Mouse (Mus musculus): ENCODE results near the gene Tbx4. TPM values are rescaled to one million over a fixed set of nuclear protein-coding genes. Genes with fewer than 3 reads are reported as not detected.

The Tbx4 gene
- polyA plus RNA-seq, 1 experiment from 2014 or later = 0.21 TPM

GRCm38 (mm10) chr11:85929651-85930050 is 43.4 kb downstream of the Tbx4 start:
- ATAC-seq (replicated peaks; ENCODE audit: low FRiP score) = no peak
- H3K9me3 ChIP-seq (ENCODE audit: control insufficient read depth, low read length) = no peaks in the 10 kb centered on the region
- peaks cover 4% of the 10 kb centered on the region; the same call in 1 of the 2 replicates for H3K4me1 ChIP-seq (replicated peaks; ENCODE audit: control insufficient read depth, insufficient read depth, low read length)
- no peak overlapping the region for H3K27ac ChIP-seq (ENCODE audit: low read depth, low read length)
- no peak overlapping the region for H3K4me3 ChIP-seq (ENCODE audit: low read depth, low read length)
- no peak for DNase-seq (ENCODE audit: low spot score)
- no peak overlapping the region for H3K9ac ChIP-seq (ENCODE audit: low read length)
- peaks cover 26% of the 10 kb centered on the region for H3K27me3 ChIP-seq (ENCODE audit: control insufficient read depth, insufficient read depth, low read length)
- no peaks in the 10 kb centered on the region for H3K36me3 ChIP-seq (ENCODE audit: control insufficient read depth, insufficient read depth, low read length)
- 89% methylated on average over 6 of the region's 6 CpGs for WGBS
- H3K4me2 ChIP-seq (ENCODE audit: low read depth, low read length, severe bottlenecking) = no peak overlapping the region

DNA sequence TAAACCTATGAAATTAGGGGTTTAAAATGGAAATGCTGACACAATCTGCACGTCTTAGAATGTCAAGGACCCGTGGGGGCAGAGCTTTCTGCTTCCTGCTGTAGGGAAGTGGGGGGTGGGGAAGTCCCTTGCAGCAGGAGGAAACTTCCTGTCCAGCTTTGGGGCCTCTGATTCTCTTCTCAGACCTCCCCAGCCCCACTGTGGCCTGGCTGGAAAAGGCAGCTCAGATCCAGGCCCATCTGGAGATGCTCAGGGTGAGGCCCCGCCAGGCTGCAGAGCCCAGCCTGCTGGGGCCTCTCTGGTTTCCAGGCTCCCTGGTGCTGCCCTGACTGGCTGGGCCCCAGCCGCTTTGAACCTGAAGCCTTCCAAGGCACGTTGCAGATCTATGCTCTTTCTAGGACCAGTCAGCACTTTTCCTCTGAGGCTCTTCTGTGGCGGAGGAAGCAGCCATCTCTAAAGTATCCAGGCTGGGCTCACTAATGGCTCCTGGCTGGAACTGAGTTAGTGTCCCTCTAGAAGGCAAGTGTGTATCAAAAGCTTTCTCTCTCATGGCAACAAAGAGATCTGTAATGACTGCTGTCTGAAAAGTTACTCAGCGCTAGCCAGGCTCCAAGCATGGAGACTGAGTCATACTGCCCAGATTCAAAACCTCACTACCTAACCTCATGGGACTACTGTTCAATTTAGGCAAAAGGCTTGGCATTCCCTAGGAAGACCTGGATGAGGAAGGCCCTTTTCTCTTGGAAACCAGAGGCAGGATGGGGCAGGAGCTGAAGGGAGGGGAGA is 55.8 kb downstream of the Tbx4 start:
- 48% methylated on average over 7 of the region's 7 CpGs for WGBS
- H3K27ac ChIP-seq (ENCODE audit: low read depth, low read length) = no peak overlapping the region

DNA sequence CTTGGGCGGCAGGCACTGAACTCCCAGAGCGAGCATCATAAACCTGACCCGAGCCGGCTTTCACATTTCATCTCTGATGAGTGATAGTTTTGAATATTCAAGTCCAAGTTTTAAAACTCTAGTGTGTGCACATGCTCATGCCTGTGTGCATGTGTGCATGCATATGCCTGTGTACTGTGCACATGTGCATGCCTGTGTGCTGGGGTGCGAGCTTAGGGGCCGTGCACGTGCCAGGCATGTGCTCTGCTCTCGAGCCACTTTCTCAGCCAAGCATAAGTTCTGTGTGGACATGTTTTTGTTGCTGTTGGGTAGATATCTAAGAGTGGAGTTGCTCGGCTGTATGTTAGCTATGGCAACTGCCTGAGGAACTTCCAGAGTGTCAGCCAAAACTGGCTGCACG is 62.5 kb downstream of the Tbx4 start:
- Histone ChIP-seq H3K9ac (ENCODE audit: low read length) (no peak overlapping the region), H3K9me3 (ENCODE audit: control insufficient read depth, low read length) (no peaks in the 10 kb centered on the region), H3K27me3 (ENCODE audit: control insufficient read depth, insufficient read depth, low read length) (no peaks in the 10 kb centered on the region), H3K36me3 (ENCODE audit: control insufficient read depth, insufficient read depth, low read length) (no peaks in the 10 kb centered on the region), H3K27ac (ENCODE audit: low read depth, low read length) (no peak overlapping the region), H3K4me2 (ENCODE audit: low read depth, low read length, severe bottlenecking) (no peak overlapping the region), H3K4me3 (ENCODE audit: low read depth, low read length) (no peak overlapping the region), H3K4me1 (replicated peaks; ENCODE audit: control insufficient read depth, insufficient read depth, low read length) (no peaks in the 10 kb centered on the region)
- DNase-seq (ENCODE audit: low spot score) (no peak), ATAC-seq (replicated peaks; ENCODE audit: low FRiP score) (no peak)
- 90% methylated on average over 10 of the region's 10 CpGs for WGBS

More for the DNA sequence above, 55.8 kb downstream of the Tbx4 start:
- H3K4me3 ChIP-seq (ENCODE audit: low read depth, low read length) = no peak overlapping the region
- no peak for ATAC-seq (replicated peaks; ENCODE audit: low FRiP score)
- no peaks in the 10 kb centered on the region for H3K36me3 ChIP-seq (ENCODE audit: control insufficient read depth, insufficient read depth, low read length)
- no peak for DNase-seq (ENCODE audit: low spot score)
- H3K4me2 ChIP-seq (ENCODE audit: low read depth, low read length, severe bottlenecking) = no peak overlapping the region
- H3K9me3 ChIP-seq (ENCODE audit: control insufficient read depth, low read length) = no peaks in the 10 kb centered on the region
- no peak overlapping the region; the same call in 1 of the 2 replicates for H3K9ac ChIP-seq (ENCODE audit: low read length)
- H3K4me1 ChIP-seq (replicated peaks; ENCODE audit: control insufficient read depth, insufficient read depth, low read length) = no peaks in the 10 kb centered on the region
- H3K27me3 ChIP-seq (ENCODE audit: control insufficient read depth, insufficient read depth, low read length) = no peaks in the 10 kb centered on the region

DNA sequence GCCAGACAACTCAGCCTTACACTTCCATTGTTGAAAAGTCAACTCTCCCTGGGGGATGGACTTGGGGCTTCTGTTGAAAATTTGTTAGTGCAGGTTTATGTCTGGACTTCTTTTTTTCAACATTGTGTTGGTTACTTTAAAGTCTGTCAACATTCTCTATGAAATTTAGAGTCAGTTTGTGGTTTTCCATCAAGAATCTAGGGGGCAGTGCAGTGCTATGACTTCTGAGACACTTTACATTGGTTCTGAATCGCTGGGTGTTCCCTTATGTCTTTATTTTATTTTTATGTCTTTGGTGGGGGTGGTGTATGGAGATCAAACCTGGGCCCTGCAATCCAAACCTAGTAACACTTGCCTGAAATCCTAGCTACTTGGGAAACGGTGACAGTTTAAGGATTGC is 63.5 kb downstream of the Tbx4 start:
- no peak overlapping the region for H3K27ac ChIP-seq (ENCODE audit: low read depth, low read length)
- H3K27me3 ChIP-seq (ENCODE audit: control insufficient read depth, insufficient read depth, low read length) = no peaks in the 10 kb centered on the region
- no peaks in the 10 kb centered on the region for H3K36me3 ChIP-seq (ENCODE audit: control insufficient read depth, insufficient read depth, low read length)
- no peak overlapping the region for H3K4me3 ChIP-seq (ENCODE audit: low read depth, low read length)
- WGBS = 84% methylated on average over 2 of the region's 2 CpGs
- ATAC-seq (replicated peaks; ENCODE audit: low FRiP score) (no peak), DNase-seq (ENCODE audit: low spot score) (no peak)
- no peaks in the 10 kb centered on the region for H3K4me1 ChIP-seq (replicated peaks; ENCODE audit: control insufficient read depth, insufficient read depth, low read length)
- H3K4me2 ChIP-seq (ENCODE audit: low read depth, low read length, severe bottlenecking) = no peak overlapping the region
- H3K9ac ChIP-seq (ENCODE audit: low read length) = no peak overlapping the region
- H3K9me3 ChIP-seq (ENCODE audit: control insufficient read depth, low read length) = no peaks in the 10 kb centered on the region

DNA sequence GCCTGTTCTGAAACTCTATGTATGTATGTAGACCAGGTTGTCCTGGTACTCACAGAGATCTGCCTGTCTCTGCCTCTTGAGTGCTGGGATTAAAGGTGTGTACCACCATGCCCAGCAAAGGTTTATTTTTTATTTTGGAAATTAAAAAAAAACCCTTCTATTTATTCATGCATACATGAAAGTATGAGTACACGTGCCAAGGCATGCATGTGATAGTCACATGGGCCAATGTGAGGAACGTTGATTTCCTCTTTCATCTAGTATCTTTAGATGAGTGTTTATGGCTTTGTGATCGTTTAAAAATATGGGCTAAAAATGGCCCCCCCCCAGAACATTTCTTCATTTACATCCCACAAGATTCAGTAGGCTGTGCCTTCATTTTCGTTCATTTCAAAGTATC is 66.3 kb downstream of the Tbx4 start:
- Histone ChIP-seq H3K4me1 (replicated peaks; ENCODE audit: control insufficient read depth, insufficient read depth, low read length) (no peaks in the 10 kb centered on the region), H3K9ac (ENCODE audit: low read length) (no peak overlapping the region), H3K4me2 (ENCODE audit: low read depth, low read length, severe bottlenecking) (no peak overlapping the region), H3K27ac (ENCODE audit: low read depth, low read length) (no peak overlapping the region), H3K9me3 (ENCODE audit: control insufficient read depth, low read length) (no peaks in the 10 kb centered on the region), H3K27me3 (ENCODE audit: control insufficient read depth, insufficient read depth, low read length) (no peaks in the 10 kb centered on the region), H3K36me3 (ENCODE audit: control insufficient read depth, insufficient read depth, low read length) (no peaks in the 10 kb centered on the region), H3K4me3 (ENCODE audit: low read depth, low read length) (no peak overlapping the region)
- ATAC-seq (replicated peaks; ENCODE audit: low FRiP score) = no peak
- no peak for DNase-seq (ENCODE audit: low spot score)
- 86% methylated on average over 4 of the region's 4 CpGs for WGBS

GRCm38 (mm10) chr11:85955611-85956010 is 69.4 kb downstream of the Tbx4 start:
- no peaks in the 10 kb centered on the region for H3K4me1 ChIP-seq (replicated peaks; ENCODE audit: control insufficient read depth, insufficient read depth, low read length)

GRCm38 (mm10) chr11:85956422-85956821 is 70.2 kb downstream of the Tbx4 start:
- ATAC-seq (replicated peaks; ENCODE audit: low FRiP score) (no peak), DNase-seq (ENCODE audit: low spot score) (no peak)
- 83% methylated on average over 10 of the region's 10 CpGs for WGBS
- Histone ChIP-seq H3K36me3 (ENCODE audit: control insufficient read depth, insufficient read depth, low read length) (no peaks in the 10 kb centered on the region), H3K4me2 (ENCODE audit: low read depth, low read length, severe bottlenecking) (no peak overlapping the region), H3K27me3 (ENCODE audit: control insufficient read depth, insufficient read depth, low read length) (no peaks in the 10 kb centered on the region), H3K27ac (ENCODE audit: low read depth, low read length) (no peak overlapping the region), H3K4me3 (ENCODE audit: low read depth, low read length) (no peak overlapping the region), H3K9me3 (ENCODE audit: control insufficient read depth, low read length) (no peaks in the 10 kb centered on the region), H3K4me1 (replicated peaks; ENCODE audit: control insufficient read depth, insufficient read depth, low read length) (no peaks in the 10 kb centered on the region), H3K9ac (ENCODE audit: low read length) (no peak overlapping the region)

More at GRCm38 (mm10) chr11:85955611-85956010, 69.4 kb downstream of the Tbx4 start:
- no peak overlapping the region for H3K4me3 ChIP-seq (ENCODE audit: low read depth, low read length)
- no peak overlapping the region for H3K9ac ChIP-seq (ENCODE audit: low read length)
- H3K36me3 ChIP-seq (ENCODE audit: control insufficient read depth, insufficient read depth, low read length) = no peaks in the 10 kb centered on the region
- ATAC-seq (replicated peaks; ENCODE audit: low FRiP score) = no peak
- no peaks in the 10 kb centered on the region for H3K27me3 ChIP-seq (ENCODE audit: control insufficient read depth, insufficient read depth, low read length)
- no peak for DNase-seq (ENCODE audit: low spot score)
- H3K4me2 ChIP-seq (ENCODE audit: low read depth, low read length, severe bottlenecking) = no peak overlapping the region
- no peak overlapping the region for H3K27ac ChIP-seq (ENCODE audit: low read depth, low read length)
- WGBS = 83% methylated on average over 12 of the region's 12 CpGs
- no peaks in the 10 kb centered on the region for H3K9me3 ChIP-seq (ENCODE audit: control insufficient read depth, low read length)

GRCm38 (mm10) chr11:85956950-85957778 is 70.9 kb downstream of the Tbx4 start:
- Histone ChIP-seq H3K4me2 (ENCODE audit: low read depth, low read length, severe bottlenecking) (no peak overlapping the region), H3K27me3 (ENCODE audit: control insufficient read depth, insufficient read depth, low read length) (no peaks in the 10 kb centered on the region), H3K27ac (ENCODE audit: low read depth, low read length) (no peak overlapping the region), H3K36me3 (ENCODE audit: control insufficient read depth, insufficient read depth, low read length) (no peaks in the 10 kb centered on the region), H3K9me3 (ENCODE audit: control insufficient read depth, low read length) (no peaks in the 10 kb centered on the region), H3K4me1 (replicated peaks; ENCODE audit: control insufficient read depth, insufficient read depth, low read length) (no peaks in the 10 kb centered on the region), H3K4me3 (ENCODE audit: low read depth, low read length) (no peak overlapping the region), H3K9ac (ENCODE audit: low read length) (no peak overlapping the region)
- WGBS = 80% methylated on average over 6 of the region's 6 CpGs
- ATAC-seq (replicated peaks; ENCODE audit: low FRiP score) (no peak), DNase-seq (ENCODE audit: low spot score) (no peak)
